Mouse (Mus musculus) stomach, postnatal 0 days (tissue): Measurements from ENCODE around the gene Rpl11. TPM values are rescaled to one million over a fixed set of nuclear protein-coding genes. Genes with fewer than 3 reads are reported as not detected.

Experiments used
- ATAC-seq: fragments of 200-750 bp; cut with Nextera tagmentation; 2 replicates; pipeline ENCODE4 v1.8.0; 2017; ENCODE audit not compliant: low FRiP score, low TSS enrichment
- DNase-seq: peaks from one replicate; pipeline ENCODE4 v3.0.0-alpha.2; 2016; ENCODE audit warnings: low spot score
- H3K27ac ChIP-seq: fragments of 300-500 bp; sonication (generic); replicated peaks from 2 replicates; pipeline ENCODE4 v1.5.1; 2014; ENCODE audit warnings: mild to moderate bottlenecking, control low read depth
- H3K27me3 ChIP-seq: fragments of 300-500 bp; sonication (generic); 2 replicates; pipeline ENCODE4 v1.6.1; 2014; ENCODE audit warnings: low read length; ENCODE audit not compliant: control insufficient read depth, insufficient read depth
- H3K36me3 ChIP-seq: fragments of 300-500 bp; sonication (generic); 2 replicates; pipeline ENCODE4 v1.6.1; 2014; ENCODE audit warnings: low read length, mixed read lengths; ENCODE audit not compliant: control insufficient read depth, insufficient read depth
- H3K4me1 ChIP-seq: fragments of 300-500 bp; sonication (generic); replicated peaks from 2 replicates; pipeline ENCODE4 v1.6.1; 2014; ENCODE audit warnings: antibody characterized with exemption; ENCODE audit not compliant: control insufficient read depth, insufficient read depth
- H3K4me2 ChIP-seq: fragments of 300-500 bp; sonication (generic); replicated peaks from 2 replicates; pipeline ENCODE4 v1.6.1; 2014; ENCODE audit warnings: low read depth, mild to moderate bottlenecking, control low read depth, moderate library complexity
- H3K4me3 ChIP-seq: fragments of 300-500 bp; sonication (generic); 2 replicates; pipeline ENCODE4 v1.5.1; 2014; ENCODE audit warnings: low read depth, low read length, control low read depth
- H3K9ac ChIP-seq: fragments of 300-500 bp; sonication (generic); 2 replicates; pipeline ENCODE4 v1.6.1; 2014; ENCODE audit warnings: mild to moderate bottlenecking, low read length, control low read depth, mixed read lengths
- H3K9me3 ChIP-seq: fragments of 300-500 bp; sonication (generic); 2 replicates; pipeline ENCODE4 v1.6.1; 2016; ENCODE audit warnings: low read length; ENCODE audit not compliant: control insufficient read depth
- CTCF ChIP-seq: IDR thresholded peaks from 2 replicates; pipeline ENCODE4 v1.5.1; 2016; ENCODE audit warnings: antibody characterized with exemption, low read depth, mild to moderate bottlenecking, moderate library complexity
- EP300 ChIP-seq: optimal IDR thresholded peaks from 2 replicates; pipeline ENCODE3; 2016; ENCODE audit warnings: antibody characterized with exemption
- WGBS: fragments of 180-500 bp; shearing (Covaris S2); extraction: QIAGEN DNeasy Blood & Tissue Kit; methylation state at CpG from one replicate; pipeline ENCODE4 v1.1.7; 2014; 5-methylcytosine and 5-hydroxymethylcytosine counted together
- polyA plus RNA-seq: library from polyadenylated mRNA; unstranded; fragments of >200 nt; fragmentation: Nextera tagmentation; extraction: Ambion mirVana; gene quantifications from 2 replicates; pipeline ENCODE4 v1.2.1, GENCODE M21; 2015

Gene Rpl11
- polyA plus RNA-seq, 1 experiment from 2014 or later, result 402 TPM

DNA sequence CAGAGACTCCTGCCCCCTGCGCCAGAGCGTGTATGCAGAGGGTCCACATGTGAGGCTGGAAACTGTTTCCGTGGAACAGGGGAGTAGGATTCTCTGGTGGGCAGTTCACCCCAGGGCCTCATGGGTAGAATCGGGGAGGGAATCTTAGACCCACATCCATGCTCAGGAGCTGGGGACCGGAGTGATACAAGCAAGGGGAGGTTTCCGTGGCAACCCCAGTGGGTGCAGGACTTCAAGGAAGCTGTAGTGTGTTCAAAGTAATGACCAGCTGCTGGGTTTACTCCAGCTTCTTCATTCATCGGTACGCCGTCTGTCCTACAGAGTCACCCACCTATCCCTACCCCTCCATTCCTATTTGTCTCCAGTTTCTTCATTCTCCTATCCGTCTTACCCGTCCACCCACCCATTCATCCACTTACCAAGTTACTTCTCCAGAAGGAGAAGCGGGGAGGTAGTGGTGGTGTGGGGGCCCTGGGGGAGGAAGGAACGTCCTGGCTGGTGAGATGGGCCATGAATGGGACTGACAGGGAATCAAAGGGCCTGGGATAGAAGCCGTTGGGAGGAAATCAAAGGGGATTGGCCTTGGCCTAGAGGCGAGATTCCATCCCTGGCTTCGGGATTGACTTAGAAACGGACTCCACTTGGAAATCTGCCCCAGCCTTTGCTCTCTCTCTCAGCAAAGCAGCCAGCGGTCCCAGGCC is 41.4 kb upstream of the Rpl11 start:
- no peak overlapping the region for H3K27ac ChIP-seq
- no peak for ATAC-seq
- no peak for TF ChIP-seq EP300
- no peak for TF ChIP-seq CTCF
- H3K4me3 ChIP-seq, result no peak overlapping the region
- 72% methylated on average over 18 of the region's 18 CpGs for WGBS
- no peaks in the 10 kb centered on the region for H3K27me3 ChIP-seq
- no peak overlapping the region for H3K4me2 ChIP-seq
- no peak for DNase-seq
- H3K9me3 ChIP-seq, result no peaks in the 10 kb centered on the region
- H3K9ac ChIP-seq, result no peak overlapping the region; the same call in 1 of the 2 replicates
- no peaks in the 10 kb centered on the region for H3K36me3 ChIP-seq
- no peaks in the 10 kb centered on the region for H3K4me1 ChIP-seq

DNA sequence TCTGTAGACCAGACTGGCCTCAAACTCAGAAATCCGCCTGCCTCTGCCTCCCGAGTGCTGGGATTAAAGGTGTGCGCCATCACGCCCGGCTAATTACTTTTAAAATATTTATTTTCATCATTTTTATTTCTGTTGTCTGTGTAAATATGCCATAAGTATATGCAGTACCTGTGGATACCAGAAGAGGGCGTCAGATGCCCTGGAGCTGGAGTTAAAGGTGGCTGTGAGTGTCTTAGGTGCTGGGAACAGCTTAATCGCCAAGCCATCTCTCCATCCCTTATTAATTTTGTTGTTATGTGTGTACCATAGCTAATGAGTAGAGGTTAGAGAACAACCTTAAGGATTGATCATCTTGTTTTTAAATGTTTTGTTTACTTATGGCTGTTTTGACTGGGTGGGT is 39.3 kb upstream of the Rpl11 start:
- Histone ChIP-seq H3K27me3 (no peaks in the 10 kb centered on the region), H3K9ac (no peak overlapping the region), H3K9me3 (no peaks in the 10 kb centered on the region), H3K27ac (no peak overlapping the region), H3K4me2 (no peak overlapping the region), H3K36me3 (no peaks in the 10 kb centered on the region), H3K4me3 (no peak overlapping the region), H3K4me1 (no peaks in the 10 kb centered on the region)
- DNase-seq (no peak), ATAC-seq (no peak)
- TF ChIP-seq CTCF (peak; percentile 56), EP300 (no peak)
- 88% methylated on average over 7 of the region's 7 CpGs for WGBS

DNA sequence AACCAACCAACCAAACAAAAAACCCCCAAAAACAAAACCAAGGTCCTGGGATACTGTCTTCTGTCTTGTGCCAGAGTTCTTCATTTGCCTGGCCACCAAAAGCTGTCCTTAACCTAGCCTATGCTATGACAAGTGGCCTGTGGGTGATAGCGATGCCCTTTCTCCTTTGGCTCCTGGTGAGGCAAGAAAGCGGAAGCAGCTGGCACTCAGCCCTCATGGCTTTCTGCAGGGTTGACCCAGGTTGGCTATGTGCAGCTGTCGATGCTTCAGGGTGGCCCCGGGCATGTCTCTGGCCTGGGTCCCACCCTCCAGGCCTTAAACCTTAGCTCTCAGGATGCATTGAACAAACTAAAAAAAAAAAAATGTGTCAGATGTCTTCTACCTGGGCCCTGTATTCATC is 38.1 kb upstream of the Rpl11 start:
- whole genome bisulfite sequencing, result 95% methylated on average over 4 of the region's 4 CpGs
- Histone ChIP-seq H3K27me3 (no peaks in the 10 kb centered on the region), H3K4me2 (no peak overlapping the region), H3K4me1 (no peaks in the 10 kb centered on the region), H3K27ac (no peak overlapping the region), H3K9ac (no peak overlapping the region), H3K9me3 (no peaks in the 10 kb centered on the region), H3K36me3 (no peaks in the 10 kb centered on the region), H3K4me3 (no peak overlapping the region)
- no peak for ATAC-seq
- DNase-seq, result no peak
- no peak for TF ChIP-seq CTCF
- no peak for TF ChIP-seq EP300

DNA sequence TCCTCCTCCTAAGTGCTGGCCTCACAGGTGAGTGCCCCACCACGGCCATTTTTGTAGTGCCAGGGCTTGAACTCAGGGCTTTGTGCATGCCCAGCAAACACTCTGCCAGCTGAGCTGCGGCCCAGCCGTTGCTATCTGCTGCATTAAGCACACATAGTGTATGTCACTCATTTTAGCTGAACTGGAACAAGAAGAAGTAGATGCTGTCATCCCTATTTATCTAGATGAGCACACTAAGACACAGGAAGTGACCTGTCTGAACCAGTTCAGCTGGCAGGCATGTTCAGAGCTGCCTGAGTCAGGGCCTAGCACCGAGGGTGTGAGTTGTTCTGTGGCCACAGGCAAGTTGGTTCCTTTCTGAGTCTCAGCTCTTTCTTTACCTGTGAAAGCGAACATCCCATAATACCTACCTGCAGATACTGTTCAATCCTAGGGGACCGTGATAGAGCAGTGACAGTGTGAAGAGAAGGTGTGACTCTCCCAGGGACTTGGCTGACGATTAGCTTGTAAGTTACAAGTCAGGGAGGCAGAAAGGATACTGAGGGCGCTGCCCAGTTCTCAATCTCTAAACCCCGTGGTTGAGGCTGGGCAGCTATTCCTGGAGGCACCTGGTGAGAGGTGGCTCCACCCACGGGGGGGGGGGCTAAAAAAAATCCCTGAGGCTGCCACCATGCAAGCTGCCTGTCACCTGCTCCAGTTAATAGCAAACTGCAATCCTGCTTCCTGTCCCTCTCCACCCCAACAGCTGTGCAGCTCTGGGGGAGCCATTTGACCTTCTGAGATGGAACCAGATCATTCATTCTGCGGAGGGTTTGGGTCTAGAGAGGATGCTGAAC is 36.7 kb upstream of the Rpl11 start:
- peak; percentile 53 for DNase-seq
- peak overlapping the region; percentile 8; the same call in 1 of the 2 replicates for H3K27ac ChIP-seq

DNA sequence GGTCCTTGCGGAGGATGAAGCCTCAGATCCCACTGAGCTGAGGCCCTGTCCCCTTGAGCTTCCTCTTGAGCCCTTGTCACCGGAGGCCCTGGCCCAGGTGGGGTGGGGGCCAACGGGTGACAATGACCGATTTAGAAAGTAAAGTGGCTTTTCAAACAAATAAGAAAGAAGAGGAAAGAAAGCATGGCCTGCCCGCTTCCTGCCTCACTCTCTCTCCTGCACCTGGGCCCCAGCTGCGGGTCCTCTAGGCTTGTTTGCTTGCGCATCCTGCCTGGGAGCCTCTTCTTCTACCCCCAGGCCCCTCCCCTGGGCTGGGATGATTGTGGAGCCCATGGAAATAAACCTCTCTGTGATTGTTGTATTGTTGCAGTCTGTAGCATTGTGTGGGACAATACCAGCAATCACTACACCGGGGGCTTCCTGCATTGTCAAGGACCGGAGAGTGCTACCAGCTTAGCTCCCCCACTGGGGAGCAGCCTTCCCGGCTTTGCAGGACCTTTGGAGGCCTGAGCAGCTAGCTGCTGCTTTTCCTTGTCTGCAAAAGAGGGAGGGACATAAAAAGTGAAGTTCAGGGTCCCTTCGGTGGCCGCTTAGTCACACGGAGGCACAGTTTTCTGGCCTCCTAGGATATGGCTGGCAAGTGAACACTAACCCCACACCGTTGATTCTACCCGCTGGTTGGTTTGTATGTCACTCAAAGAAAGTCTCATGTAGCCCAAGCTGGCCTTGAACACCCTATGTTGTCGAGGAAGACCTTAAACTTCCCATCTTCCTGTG is 35.9 kb upstream of the Rpl11 start:
- DNase-seq, result no peak
- Histone ChIP-seq H3K9me3 (no peaks in the 10 kb centered on the region), H3K27me3 (no peaks in the 10 kb centered on the region), H3K4me3 (no peak overlapping the region), H3K4me2 (no peak overlapping the region), H3K4me1 (no peaks in the 10 kb centered on the region), H3K27ac (no peak overlapping the region), H3K9ac (no peak overlapping the region), H3K36me3 (no peaks in the 10 kb centered on the region)
- no peak for TF ChIP-seq CTCF
- no peak for TF ChIP-seq EP300
- 53% methylated on average over 16 of the region's 16 CpGs for WGBS
- ATAC-seq, result no peak

More for the DNA sequence above, 36.7 kb upstream of the Rpl11 start:
- no peak overlapping the region for H3K4me2 ChIP-seq
- no peaks in the 10 kb centered on the region for H3K4me1 ChIP-seq
- 48% methylated on average over 11 of the region's 11 CpGs for WGBS
- no peak overlapping the region for H3K9ac ChIP-seq
- no peaks in the 10 kb centered on the region for H3K9me3 ChIP-seq
- H3K4me3 ChIP-seq, result no peak overlapping the region
- TF ChIP-seq CTCF, result no peak
- TF ChIP-seq EP300, result no peak
- no peaks in the 10 kb centered on the region for H3K27me3 ChIP-seq
- no peaks in the 10 kb centered on the region for H3K36me3 ChIP-seq
- ATAC-seq, result peak; percentile 45
